Mouse (Mus musculus) embryonic fibroblast, embryonic 13.5 days (primary cell): ENCODE measurements around the gene Limk2.

Source experiments
- CTCF ChIP-seq: IDR thresholded peaks from 2 replicates; pipeline ENCODE4 v1.5.1; 2011; ENCODE audit warnings: mild to moderate bottlenecking, control low read depth, low read length, moderate library complexity, borderline replicate concordance; ENCODE audit not compliant: insufficient read depth
- POLR2A ChIP-seq: IDR thresholded peaks from 2 replicates; pipeline ENCODE4 v1.6.1; 2011; ENCODE audit warnings: low read depth, mild to moderate bottlenecking, control low read depth, low read length, moderate library complexity

DNA sequence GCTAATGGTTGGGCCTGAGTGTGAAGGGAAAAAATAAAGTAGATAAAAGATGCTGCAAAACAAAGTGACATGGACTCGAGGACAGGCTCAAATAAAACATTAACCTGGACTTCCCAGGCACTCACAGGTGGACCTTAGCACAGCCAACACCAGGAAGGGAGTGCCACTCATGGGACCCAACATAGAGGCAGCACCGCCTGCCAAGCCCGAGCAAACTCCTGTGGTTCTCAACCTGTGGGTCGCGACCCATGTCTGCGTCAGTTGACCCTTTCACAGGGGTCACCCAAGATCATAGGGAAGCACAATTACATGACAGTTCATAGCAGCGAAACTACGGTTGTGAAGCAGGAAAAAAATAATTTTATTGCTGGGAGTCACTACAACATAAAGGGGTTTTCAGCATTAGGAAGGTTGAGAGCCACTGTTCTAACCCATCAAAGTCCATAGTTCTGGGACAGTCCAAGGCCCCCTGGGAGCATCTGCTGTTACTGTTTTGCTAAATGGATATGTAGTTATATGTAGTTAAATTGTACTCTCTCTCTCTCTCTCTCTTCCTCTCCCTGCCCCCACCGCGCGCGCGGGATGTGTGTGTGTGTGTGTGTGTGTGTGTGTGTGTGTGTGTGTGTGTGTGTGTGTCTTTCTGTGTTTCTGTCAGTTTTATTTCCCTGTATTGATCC lies 49.6 kb upstream of the Limk2 start:
- TF ChIP-seq CTCF: no peak
- no peak for TF ChIP-seq POLR2A
